Mouse (Mus musculus) hindbrain, postnatal 0 days (tissue): ENCODE data around the gene Dnajc25. TPM values are rescaled to one million over a fixed set of nuclear protein-coding genes. Genes with fewer than 3 reads are reported as not detected.

Source experiments
- ATAC-seq: fragments of 200-750 bp; cut with Nextera tagmentation; 2 replicates; pipeline ENCODE4 v1.8.0; 2017; ENCODE audit warnings: mild to moderate bottlenecking, moderate TSS enrichment, moderate library complexity
- DNase-seq: peaks from one replicate; pipeline ENCODE4 v3.0.0-alpha.2; 2015; ENCODE audit warnings: low spot score
- H3K27ac ChIP-seq: fragments of 300-500 bp; sonication (generic); 2 replicates; pipeline ENCODE4 v1.5.1; 2014; ENCODE audit warnings: mild to moderate bottlenecking
- H3K27me3 ChIP-seq: fragments of 300-500 bp; sonication (generic); 2 replicates; pipeline ENCODE4 v1.6.1; 2014; ENCODE audit warnings: low read length, mixed read lengths; ENCODE audit not compliant: insufficient read depth
- H3K36me3 ChIP-seq: fragments of 300-500 bp; sonication (generic); 2 replicates; pipeline ENCODE4 v1.6.1; 2014; ENCODE audit warnings: low read length, mixed read lengths; ENCODE audit not compliant: insufficient read depth
- H3K4me1 ChIP-seq: fragments of 300-500 bp; sonication (generic); 2 replicates; pipeline ENCODE4 v1.6.1; 2014; ENCODE audit warnings: antibody characterized with exemption, low read length, mixed read lengths; ENCODE audit not compliant: insufficient read depth
- H3K4me2 ChIP-seq: fragments of 300-500 bp; sonication (generic); 2 replicates; pipeline ENCODE4 v1.6.1; 2014; ENCODE audit warnings: low read depth, mild to moderate bottlenecking, low read length, moderate library complexity, mixed read lengths
- H3K4me3 ChIP-seq: fragments of 300-500 bp; sonication (generic); 2 replicates; pipeline ENCODE4 v1.5.1; 2014; ENCODE audit warnings: low read length
- H3K9ac ChIP-seq: fragments of 300-500 bp; sonication (generic); replicated peaks from 2 replicates; pipeline ENCODE4 v1.6.1; 2014; ENCODE audit warnings: mild to moderate bottlenecking, low read length, moderate library complexity, mixed read lengths
- H3K9me3 ChIP-seq: fragments of 300-500 bp; sonication (generic); 2 replicates; pipeline ENCODE4 v1.6.1; 2016; ENCODE audit warnings: low read length, mixed read lengths
- CTCF ChIP-seq: IDR thresholded peaks from 2 replicates; pipeline ENCODE4 v1.5.1; 2016; ENCODE audit warnings: antibody characterized with exemption, control low read depth, low read depth
- WGBS: fragments of 180-500 bp; shearing (Covaris S2); extraction: QIAGEN DNeasy Blood & Tissue Kit; methylation state at CpG from one replicate; pipeline ENCODE4 v1.1.7; 2014; 5-methylcytosine and 5-hydroxymethylcytosine counted together
- polyA plus RNA-seq: library from polyadenylated mRNA; unstranded; fragments of >200 nt; fragmentation: Nextera tagmentation; extraction: Ambion mirVana; gene quantifications from 2 replicates; pipeline ENCODE4 v1.2.1, GENCODE M21; 2015
- total RNA-seq: library from RNA; depleted of rRNA; stranded (reverse); fragments of >200 nt; gene quantifications from 2 replicates; pipeline ENCODE4 v1.2.3, GENCODE M21; 2014

Dnajc25 gene
- total and polyA plus RNA-seq, 2 experiments from 2014 or later, result 2.7 to 9.4 TPM

GRCm38 (mm10) chr4:59002948-59003805 lies 8.3 kb downstream of the Dnajc25 start, which contains the start of gene Gm20503:
Gene Gm20503 (plus strand): TSS chr4:59003210.
- DNase-seq (peak; percentile 97), ATAC-seq (peak; percentile 98)
- peak within 1 kb of the TSS; percentile 81 for H3K9ac ChIP-seq
- TF ChIP-seq CTCF, result 0 out of 2 replicates have a peak, but pooled peaks have one; percentile 11
- peak within 1 kb of the TSS; percentile 87 for H3K27ac ChIP-seq
- under 1% methylated on average over 73 of the region's 89 CpGs for WGBS
- no peaks in the 10 kb centered on the region for H3K9me3 ChIP-seq
- H3K4me1 ChIP-seq, result peaks cover 11% of the 10 kb centered on the region; the same call in 1 of the 2 replicates
- H3K4me3 ChIP-seq, result peak within 1 kb of the TSS; percentile 71
- H3K27me3 ChIP-seq, result no peaks in the 10 kb centered on the region
- peak within 1 kb of the TSS; percentile 86 for H3K4me2 ChIP-seq
- no peaks in the 10 kb centered on the region for H3K36me3 ChIP-seq

DNA sequence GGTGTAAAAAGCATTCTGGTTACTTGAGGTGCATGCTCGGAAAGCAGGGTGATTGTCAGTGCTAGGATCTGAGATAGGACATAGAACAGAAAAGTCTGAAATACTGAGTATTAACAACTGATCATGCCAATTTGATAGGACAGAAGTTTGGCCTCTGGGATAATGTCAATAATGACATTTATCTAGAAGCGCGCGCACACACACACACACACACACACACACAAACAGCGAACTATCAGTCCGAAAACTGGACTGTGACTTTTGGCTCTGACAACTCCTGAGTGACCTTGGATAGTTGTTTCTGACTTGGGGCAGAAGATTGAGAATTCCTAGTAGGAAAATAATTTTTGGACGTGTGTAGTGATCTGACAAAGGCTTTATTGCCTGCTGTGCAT lies 8.9 kb downstream of the Dnajc25 start:
- Histone ChIP-seq H3K9me3 (no peaks in the 10 kb centered on the region), H3K27me3 (no peaks in the 10 kb centered on the region), H3K4me1 (peaks cover 11% of the 10 kb centered on the region; the same call in 1 of the 2 replicates), H3K9ac (peak overlapping the region; percentile 81), H3K4me2 (peak overlapping the region; percentile 86), H3K4me3 (peak overlapping the region; percentile 71), H3K27ac (no peak overlapping the region), H3K36me3 (no peaks in the 10 kb centered on the region)
- ATAC-seq (no peak), DNase-seq (no peak)
- TF ChIP-seq CTCF, result no peak
- 31% methylated on average over 7 of the region's 7 CpGs for WGBS

DNA sequence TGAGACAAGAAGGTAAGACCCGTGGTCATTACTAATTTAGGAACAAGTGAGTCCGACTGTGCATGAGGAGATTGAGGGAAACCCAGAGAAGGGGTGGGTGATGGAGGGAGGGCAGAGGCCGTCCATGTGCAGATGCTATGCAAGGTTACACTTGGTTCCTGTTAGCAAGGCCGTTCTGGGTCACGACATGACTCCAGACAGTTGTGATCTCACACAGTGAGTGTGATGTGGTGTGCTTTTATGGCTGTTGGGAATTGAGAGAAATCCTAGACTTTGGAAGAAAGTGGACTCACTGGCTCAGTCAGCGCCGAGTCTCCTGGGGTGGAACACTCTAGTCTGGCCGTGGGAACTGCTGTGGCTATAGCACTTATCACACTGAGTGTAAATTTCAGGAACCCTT lies 11.3 kb downstream of the Dnajc25 start:
- peaks cover 11% of the 10 kb centered on the region; the same call in 1 of the 2 replicates for H3K4me1 ChIP-seq
- DNase-seq (no peak), ATAC-seq (no peak)
- no peak overlapping the region for H3K9ac ChIP-seq
- no peaks in the 10 kb centered on the region for H3K36me3 ChIP-seq
- H3K4me3 ChIP-seq, result no peak overlapping the region
- no peak for TF ChIP-seq CTCF
- H3K27ac ChIP-seq, result no peak overlapping the region
- WGBS, result 68% methylated on average over 8 of the region's 8 CpGs
- H3K27me3 ChIP-seq, result no peaks in the 10 kb centered on the region
- H3K4me2 ChIP-seq, result no peak overlapping the region
- H3K9me3 ChIP-seq, result no peaks in the 10 kb centered on the region

DNA sequence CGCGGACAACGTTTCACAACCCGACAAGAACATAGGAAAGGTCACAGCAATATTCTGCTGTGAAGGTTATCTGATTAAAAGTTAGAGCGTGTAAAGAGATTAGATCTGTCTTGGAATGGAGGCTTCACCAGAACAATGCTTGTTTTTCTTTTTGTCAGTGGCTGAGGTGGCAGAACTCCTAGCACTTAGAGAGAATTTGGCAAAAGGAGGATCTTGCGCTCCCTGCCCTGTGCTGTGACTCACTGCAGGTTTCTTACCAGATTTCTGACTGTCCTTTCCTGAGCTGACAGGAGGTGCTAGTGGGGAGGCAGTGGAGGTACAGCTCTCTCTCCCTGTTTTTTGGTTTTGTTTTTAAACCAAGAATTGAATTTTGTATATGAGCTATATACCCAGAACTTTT lies 12.2 kb downstream of the Dnajc25 start:
- H3K4me3 ChIP-seq, result no peak overlapping the region

DNA sequence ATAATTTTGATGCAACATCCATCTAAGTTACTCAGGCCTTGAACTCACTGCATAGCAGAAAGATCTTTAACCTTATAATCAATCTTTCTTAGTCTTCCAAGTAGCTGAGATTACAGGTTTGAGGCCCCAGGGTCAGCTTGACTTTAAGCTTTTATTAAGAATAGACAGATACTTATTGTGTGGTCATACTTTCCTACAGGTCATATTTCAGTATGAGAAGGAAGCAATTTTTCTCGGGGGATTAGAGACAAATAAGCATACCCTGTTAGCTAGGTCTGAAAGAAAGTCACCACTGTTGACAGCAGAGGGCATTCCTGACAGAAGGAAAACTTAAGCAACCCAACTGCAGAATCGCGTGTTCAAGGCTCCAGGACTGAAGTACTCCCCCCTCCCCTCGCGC lies 13.1 kb downstream of the Dnajc25 start:
- Histone ChIP-seq H3K4me3 (no peak overlapping the region), H3K4me1 (peaks cover 11% of the 10 kb centered on the region; the same call in 1 of the 2 replicates), H3K36me3 (no peaks in the 10 kb centered on the region), H3K9ac (no peak overlapping the region), H3K4me2 (no peak overlapping the region), H3K27ac (no peak overlapping the region), H3K9me3 (no peaks in the 10 kb centered on the region), H3K27me3 (no peaks in the 10 kb centered on the region)
- no peak for ATAC-seq
- WGBS, result 86% methylated on average over 5 of the region's 5 CpGs
- no peak for DNase-seq
- TF ChIP-seq CTCF, result no peak

More for the DNA sequence above, 12.2 kb downstream of the Dnajc25 start:
- ATAC-seq, result no peak
- Histone ChIP-seq H3K36me3 (no peaks in the 10 kb centered on the region), H3K9me3 (no peaks in the 10 kb centered on the region), H3K9ac (no peak overlapping the region), H3K4me1 (peaks cover 11% of the 10 kb centered on the region; the same call in 1 of the 2 replicates), H3K4me2 (no peak overlapping the region), H3K27ac (no peak overlapping the region), H3K27me3 (no peaks in the 10 kb centered on the region)
- no peak for TF ChIP-seq CTCF
- DNase-seq, result no peak
- WGBS, result 71% methylated on average over 6 of the region's 6 CpGs

DNA sequence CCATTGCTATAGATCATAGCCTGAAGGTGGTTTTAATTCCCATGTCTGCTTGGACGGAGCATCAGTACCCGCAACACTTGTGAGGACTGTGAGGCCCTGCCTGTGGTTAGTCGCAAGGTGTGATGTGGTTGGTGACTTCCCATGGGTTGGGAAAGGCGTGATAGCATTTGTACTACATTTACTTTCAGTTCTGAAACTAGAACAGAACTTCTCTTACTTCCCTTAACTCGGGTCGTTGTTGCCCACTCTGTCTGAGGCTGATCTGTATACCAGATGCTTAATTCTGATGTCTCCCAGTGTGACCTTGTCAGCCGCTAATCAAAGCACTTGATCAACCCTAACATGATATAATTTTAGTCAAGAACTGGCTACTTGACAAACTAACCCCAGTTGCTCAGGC lies 14.3 kb downstream of the Dnajc25 start:
- Histone ChIP-seq H3K4me1 (peaks cover 7% of the 10 kb centered on the region; the same call in 1 of the 2 replicates), H3K36me3 (no peaks in the 10 kb centered on the region; the same call in 1 of the 2 replicates), H3K4me2 (no peak overlapping the region), H3K27ac (no peak overlapping the region), H3K9ac (no peak overlapping the region), H3K27me3 (no peaks in the 10 kb centered on the region), H3K9me3 (no peaks in the 10 kb centered on the region), H3K4me3 (no peak overlapping the region)
- WGBS, result 92% methylated on average over 7 of the region's 7 CpGs
- no peak for TF ChIP-seq CTCF
- ATAC-seq, result no peak
- no peak for DNase-seq

- H3K27me3 ChIP-seq, result no peaks in the 10 kb centered on the region
Observed at GRCm38 (mm10) chr4:59009696-59010095, 14.8 kb downstream of the Dnajc25 start.

More at GRCm38 (mm10) chr4:59009696-59010095, 14.8 kb downstream of the Dnajc25 start:
- ATAC-seq (no peak), DNase-seq (no peak)
- Histone ChIP-seq H3K4me1 (peaks cover 3% of the 10 kb centered on the region; the same call in 1 of the 2 replicates), H3K4me3 (no peak overlapping the region), H3K9ac (no peak overlapping the region), H3K36me3 (no peaks in the 10 kb centered on the region; the same call in 1 of the 2 replicates), H3K4me2 (no peak overlapping the region), H3K27ac (no peak overlapping the region), H3K9me3 (no peaks in the 10 kb centered on the region)
- WGBS, result 65% methylated on average over 4 of the region's 4 CpGs
- TF ChIP-seq CTCF, result no peak
